Mouse (Mus musculus): ENCODE results near the gene Opn1sw. TPM values are rescaled to one million over a fixed set of nuclear protein-coding genes. Genes with fewer than 3 reads are reported as not detected.
A peak's percentile ranks its signal among the peaks of the same experiment; 100 is the strongest.

Opn1sw gene
- 0.27 and 0.40 TPM in 2 replicates for polyA plus RNA-seq (2015; fragmentation: Nextera tagmentation; extraction: Ambion mirVana)

DNA sequence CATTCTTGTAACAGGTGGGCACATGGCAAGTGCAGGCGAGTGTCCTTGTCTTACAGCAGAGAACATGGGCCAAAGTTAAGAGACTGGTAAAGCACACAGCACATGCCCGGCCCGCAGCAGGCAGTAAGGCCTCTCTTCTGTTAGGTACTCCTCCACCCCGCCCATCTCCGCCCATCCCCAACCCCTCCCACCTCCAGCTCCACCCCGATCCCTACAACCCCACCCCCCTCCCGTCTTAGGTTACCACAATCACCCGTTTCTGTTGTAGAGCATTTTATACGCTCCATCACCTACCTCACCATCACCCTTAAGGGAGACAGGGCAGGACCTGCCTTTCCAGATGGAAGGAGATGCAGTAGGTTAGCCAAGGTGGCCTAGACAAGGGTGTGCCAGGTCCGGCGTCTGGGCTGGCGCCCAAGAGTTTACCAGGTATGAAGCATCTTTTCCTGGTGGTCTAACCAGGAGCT lies at the start of gene Opn1sw:
Gene Opn1sw (minus strand): TSS at position 417 of the 467 bp plus-strand sequence.
- H3K36me3 ChIP-seq (ENCODE audit: control insufficient read depth, insufficient read depth, low read length): no peaks in the 10 kb centered on the region
- H3K4me2 ChIP-seq (ENCODE audit: low read depth, low read length): peak within 1 kb of the TSS; percentile 44
- peaks cover 17% of the 10 kb centered on the region for H3K4me1 ChIP-seq (ENCODE audit: control insufficient read depth, insufficient read depth, low read length)
- WGBS: 7% methylated on average over 12 of the region's 12 CpGs
- H3K4me3 ChIP-seq (ENCODE audit: low read length): peak within 1 kb of the TSS; percentile 29
- 0 out of 2 replicates have a peak within 1 kb of the TSS, but pooled peaks have one; percentile 12 for H3K9ac ChIP-seq (ENCODE audit: low read depth, low read length)
- no peaks in the 10 kb centered on the region for H3K27me3 ChIP-seq (replicated peaks; ENCODE audit: control insufficient read depth, insufficient read depth, low read length)
- peak; percentile 80 for ATAC-seq
- H3K9me3 ChIP-seq (ENCODE audit: control insufficient read depth, low read length): no peaks in the 10 kb centered on the region
- H3K27ac ChIP-seq (ENCODE audit: low read length): peak within 1 kb of the TSS; percentile 3; the same call in 1 of the 2 replicates

DNA sequence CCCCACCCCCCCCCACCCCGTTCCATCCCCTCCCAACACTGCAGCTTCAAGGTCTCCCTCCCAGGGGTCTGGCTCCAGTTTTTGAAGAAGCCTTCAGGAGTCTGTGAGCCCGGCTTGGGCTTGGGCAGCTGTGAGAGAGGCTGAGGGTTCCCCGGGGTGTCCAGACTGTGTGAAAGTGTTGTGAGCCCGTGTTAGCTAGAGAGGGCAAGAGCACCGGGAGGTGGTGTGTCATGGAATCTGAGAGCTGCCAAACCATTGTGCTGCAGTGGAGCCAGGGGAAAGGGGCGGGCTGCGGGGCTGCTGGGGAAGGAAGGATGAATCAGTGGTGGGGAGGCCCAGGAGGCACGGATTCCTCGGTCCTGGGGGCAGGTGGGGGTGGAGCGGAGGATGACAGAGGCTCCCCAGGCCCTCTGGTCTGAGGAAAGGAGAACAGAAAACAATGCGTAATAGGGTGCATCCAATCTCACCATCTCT lies 48.2 kb upstream of the Opn1sw start:
- ATAC-seq: no peak
- peaks cover 13% of the 10 kb centered on the region for H3K4me1 ChIP-seq (ENCODE audit: control insufficient read depth, insufficient read depth, low read length)
- no peaks in the 10 kb centered on the region for H3K9me3 ChIP-seq (ENCODE audit: control insufficient read depth, low read length)
- peak overlapping the region; percentile 85 for H3K4me2 ChIP-seq (ENCODE audit: low read depth, low read length)
- peaks cover 14% of the 10 kb centered on the region for H3K27me3 ChIP-seq (replicated peaks; ENCODE audit: control insufficient read depth, insufficient read depth, low read length)
- H3K27ac ChIP-seq (ENCODE audit: low read length): peak overlapping the region; percentile 86
- peak overlapping the region; percentile 76 for H3K9ac ChIP-seq (ENCODE audit: low read depth, low read length)
- 11% methylated on average over 11 of the region's 11 CpGs for WGBS
- H3K36me3 ChIP-seq (ENCODE audit: control insufficient read depth, insufficient read depth, low read length): no peaks in the 10 kb centered on the region
- H3K4me3 ChIP-seq (ENCODE audit: low read length): peak overlapping the region; percentile 65

DNA sequence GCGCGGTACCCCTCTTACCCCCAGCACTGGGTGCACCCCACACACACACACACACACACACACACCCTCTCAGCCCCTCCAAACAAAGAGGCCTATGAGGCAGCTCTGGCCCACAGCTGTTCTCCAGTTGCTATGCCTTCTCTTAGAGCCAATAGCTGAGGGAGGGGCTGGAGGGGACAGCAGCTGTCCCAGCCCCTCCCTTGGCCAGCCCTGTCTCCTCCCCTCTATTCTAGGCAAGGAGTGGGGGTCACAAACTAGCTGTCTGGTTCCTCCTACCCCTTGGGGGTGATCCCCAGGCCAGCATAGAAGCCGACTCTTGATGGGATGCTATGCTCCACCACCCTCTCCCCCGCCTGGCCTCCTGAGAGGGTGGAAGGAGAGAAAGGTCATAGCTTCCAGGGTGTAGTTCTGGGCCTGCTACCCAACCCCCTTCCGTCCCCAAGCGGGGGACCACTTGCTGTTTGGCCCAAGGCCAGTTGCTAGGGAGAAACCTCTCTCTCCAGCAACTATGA lies 47.7 kb upstream of the Opn1sw start:
- H3K27me3 ChIP-seq (replicated peaks; ENCODE audit: control insufficient read depth, insufficient read depth, low read length): peaks cover 14% of the 10 kb centered on the region
- WGBS: 14% methylated on average over 6 of the region's 6 CpGs
- peak; percentile 39; the same call in 1 of the 2 replicates for ATAC-seq
- no peaks in the 10 kb centered on the region for H3K9me3 ChIP-seq (ENCODE audit: control insufficient read depth, low read length)
- H3K27ac ChIP-seq (ENCODE audit: low read length): peak overlapping the region; percentile 86
- peak overlapping the region; percentile 76 for H3K9ac ChIP-seq (ENCODE audit: low read depth, low read length)
- H3K4me1 ChIP-seq (ENCODE audit: control insufficient read depth, insufficient read depth, low read length): peaks cover 13% of the 10 kb centered on the region
- peak overlapping the region; percentile 65 for H3K4me3 ChIP-seq (ENCODE audit: low read length)
- peak overlapping the region; percentile 85 for H3K4me2 ChIP-seq (ENCODE audit: low read depth, low read length)
- no peaks in the 10 kb centered on the region for H3K36me3 ChIP-seq (ENCODE audit: control insufficient read depth, insufficient read depth, low read length)

DNA sequence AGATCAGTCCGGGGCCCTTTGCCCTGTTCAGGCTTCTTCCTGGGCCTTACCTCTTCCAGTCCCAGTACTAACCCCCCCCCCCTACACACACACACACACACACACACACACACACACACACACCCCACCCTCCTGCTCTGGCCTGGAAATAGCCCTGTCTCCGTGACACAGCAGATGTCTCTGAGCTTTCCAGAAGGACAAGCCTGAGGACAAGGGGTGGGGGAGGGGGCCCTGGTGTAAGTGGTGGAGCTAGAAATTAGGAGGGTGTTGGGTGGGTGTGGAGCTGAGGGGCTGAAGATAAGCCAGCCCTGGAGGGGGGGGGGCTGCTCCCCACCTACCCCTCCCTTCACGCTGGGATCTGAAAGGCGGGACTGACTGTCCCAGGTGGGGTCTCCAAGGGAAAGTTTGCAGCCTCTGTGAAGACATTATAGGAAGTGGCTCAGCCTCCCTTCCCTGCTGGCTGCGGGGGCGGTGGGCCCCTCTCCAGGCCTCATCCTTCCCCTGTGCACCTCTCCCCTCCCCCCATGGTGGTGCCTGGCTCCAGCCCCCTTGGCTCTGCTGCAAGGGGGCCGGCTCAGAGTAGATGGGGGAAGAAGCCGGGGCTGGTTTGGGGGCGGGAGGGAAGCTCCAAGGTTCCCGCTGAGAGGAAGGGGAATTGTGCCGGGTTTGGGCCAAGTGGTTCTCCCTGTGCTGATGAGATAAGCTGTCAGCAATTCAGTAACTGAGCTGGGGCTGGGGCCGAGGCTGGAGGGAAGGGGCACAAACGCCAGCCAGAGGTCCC lies 46.8 kb upstream of the Opn1sw start:
- Histone ChIP-seq H3K4me3 (ENCODE audit: low read length) (peak overlapping the region; percentile 65), H3K4me2 (ENCODE audit: low read depth, low read length) (peak overlapping the region; percentile 85), H3K9me3 (ENCODE audit: control insufficient read depth, low read length) (no peaks in the 10 kb centered on the region), H3K27me3 (replicated peaks; ENCODE audit: control insufficient read depth, insufficient read depth, low read length) (peaks cover 14% of the 10 kb centered on the region), H3K9ac (ENCODE audit: low read depth, low read length) (peak overlapping the region; percentile 76), H3K36me3 (ENCODE audit: control insufficient read depth, insufficient read depth, low read length) (no peaks in the 10 kb centered on the region), H3K27ac (ENCODE audit: low read length) (peak overlapping the region; percentile 86), H3K4me1 (ENCODE audit: control insufficient read depth, insufficient read depth, low read length) (peaks cover 13% of the 10 kb centered on the region)
- WGBS: 8% methylated on average over 12 of the region's 13 CpGs
- peak; percentile 68 for ATAC-seq

DNA sequence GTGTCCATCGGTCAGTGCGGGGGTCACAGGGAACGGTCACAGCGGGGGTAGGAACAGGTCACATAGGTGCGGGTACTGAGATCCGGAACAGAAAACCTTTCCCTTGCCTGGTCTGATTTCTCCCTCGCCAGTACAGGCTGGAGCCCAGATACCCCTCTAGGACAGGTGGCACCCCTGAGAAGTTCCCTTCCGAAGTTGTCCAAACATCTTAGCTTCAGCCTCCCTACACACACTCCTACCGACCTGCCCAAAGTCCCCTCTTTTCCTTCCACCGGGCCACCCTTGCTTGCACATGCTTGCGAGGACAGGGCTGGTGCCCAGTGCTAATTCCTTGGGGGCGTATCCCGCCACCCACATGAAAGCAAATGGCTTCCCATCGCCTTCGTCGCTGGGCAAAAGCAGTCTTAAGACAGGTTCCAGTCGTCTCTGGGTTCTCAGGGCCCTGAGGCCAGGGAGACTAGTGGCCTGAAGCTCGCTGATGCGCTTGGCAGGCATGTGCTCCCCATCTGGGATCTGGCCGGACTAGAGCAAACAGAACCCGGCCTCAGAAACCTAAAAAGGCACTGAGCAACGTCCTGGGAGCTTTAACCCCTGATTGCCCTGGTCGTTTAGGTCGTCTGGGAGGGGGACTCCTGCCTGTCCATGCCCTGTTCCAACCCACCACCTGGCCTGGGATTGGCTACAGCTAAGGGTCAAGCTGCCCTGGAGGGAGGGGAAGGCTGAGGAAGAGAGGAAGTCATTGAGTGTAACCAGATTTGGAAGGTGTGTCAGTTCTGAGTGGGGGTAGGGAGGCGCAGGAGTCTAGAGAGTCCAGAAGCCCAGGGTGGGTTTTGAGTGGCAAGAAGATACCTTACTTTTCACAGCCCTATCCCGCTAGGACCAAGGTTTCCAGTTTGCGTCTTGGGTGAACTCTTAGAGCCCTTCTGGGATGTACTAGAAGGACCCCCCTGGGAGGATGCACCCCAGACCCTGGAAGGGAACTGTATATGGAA lies 45.8 kb upstream of the Opn1sw start:
- Histone ChIP-seq H3K36me3 (ENCODE audit: control insufficient read depth, insufficient read depth, low read length) (no peaks in the 10 kb centered on the region), H3K27me3 (replicated peaks; ENCODE audit: control insufficient read depth, insufficient read depth, low read length) (peaks cover 14% of the 10 kb centered on the region), H3K4me1 (ENCODE audit: control insufficient read depth, insufficient read depth, low read length) (peaks cover 13% of the 10 kb centered on the region), H3K27ac (ENCODE audit: low read length) (peak overlapping the region; percentile 86), H3K9me3 (ENCODE audit: control insufficient read depth, low read length) (no peaks in the 10 kb centered on the region), H3K4me3 (ENCODE audit: low read length) (peak overlapping the region; percentile 65), H3K9ac (ENCODE audit: low read depth, low read length) (peak overlapping the region; percentile 76), H3K4me2 (ENCODE audit: low read depth, low read length) (peak overlapping the region; percentile 85)
- peak; percentile 10; the same call in 1 of the 2 replicates for ATAC-seq
- WGBS: 5% methylated on average over 27 of the region's 27 CpGs

DNA sequence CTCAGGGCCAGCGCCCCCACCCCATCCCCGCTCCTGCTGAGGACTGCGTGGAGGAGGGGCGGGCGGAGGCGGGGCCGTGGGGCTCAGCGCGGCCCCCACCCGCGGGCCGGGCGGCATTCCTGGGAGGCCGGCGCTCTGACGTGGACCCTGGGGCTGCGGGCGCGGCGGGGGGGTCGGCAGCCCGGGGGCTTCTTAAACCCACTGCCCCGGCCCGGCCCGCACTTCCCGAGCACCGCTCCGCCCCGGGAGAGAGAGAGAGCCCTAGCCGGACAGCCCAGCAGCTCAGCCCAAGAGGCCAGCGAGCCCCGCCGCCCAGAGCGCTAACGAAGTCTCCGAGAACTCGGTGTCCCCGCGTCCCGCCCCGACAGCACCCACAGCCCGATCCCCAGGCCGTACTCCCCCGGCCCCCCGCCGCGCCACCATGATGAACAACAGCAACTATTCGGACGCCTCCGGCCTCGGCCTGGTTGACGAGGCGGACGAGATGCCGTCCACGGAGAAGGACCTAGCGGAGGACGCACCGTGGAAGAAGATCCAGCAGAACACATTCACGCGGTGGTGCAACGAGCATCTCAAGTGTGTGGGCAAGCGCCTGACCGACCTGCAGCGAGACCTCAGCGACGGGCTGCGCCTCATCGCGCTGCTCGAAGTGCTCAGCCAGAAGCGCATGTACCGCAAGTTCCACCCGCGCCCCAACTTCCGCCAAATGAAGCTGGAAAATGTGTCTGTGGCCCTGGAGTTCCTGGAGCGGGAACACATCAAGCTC lies 45.0 kb upstream of the Opn1sw start, which contains the start of gene Flnc:
Gene Flnc (plus strand): TSS at position 219 of the 766 bp plus-strand sequence.
- Histone ChIP-seq H3K27me3 (replicated peaks; ENCODE audit: control insufficient read depth, insufficient read depth, low read length) (peaks cover 14% of the 10 kb centered on the region), H3K36me3 (ENCODE audit: control insufficient read depth, insufficient read depth, low read length) (no peaks in the 10 kb centered on the region), H3K9me3 (ENCODE audit: control insufficient read depth, low read length) (no peaks in the 10 kb centered on the region), H3K9ac (ENCODE audit: low read depth, low read length) (peak within 1 kb of the TSS; percentile 76), H3K4me3 (ENCODE audit: low read length) (peak within 1 kb of the TSS; percentile 65), H3K27ac (ENCODE audit: low read length) (peak within 1 kb of the TSS; percentile 86), H3K4me2 (ENCODE audit: low read depth, low read length) (peak within 1 kb of the TSS; percentile 85), H3K4me1 (ENCODE audit: control insufficient read depth, insufficient read depth, low read length) (peaks cover 13% of the 10 kb centered on the region)
- peak; percentile 32 for ATAC-seq
- WGBS: under 1% methylated on average over 74 of the region's 77 CpGs

DNA sequence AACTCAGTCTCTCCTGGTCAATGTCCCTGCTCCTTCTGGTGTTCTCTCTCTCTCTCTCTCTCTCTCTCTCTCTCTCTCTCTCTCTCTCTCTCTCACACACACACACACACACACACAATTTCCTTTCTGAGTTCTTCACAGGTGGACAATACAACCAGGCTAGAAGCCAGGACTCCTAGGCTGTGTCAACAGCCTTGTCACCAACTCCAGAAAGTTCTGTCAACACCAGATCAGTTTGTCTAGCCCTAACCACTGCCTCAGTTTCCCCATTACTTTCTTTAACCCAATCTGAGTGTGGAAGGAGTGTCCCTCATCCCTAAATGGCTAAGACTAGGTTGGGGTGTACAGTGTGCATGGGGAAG lies 44.4 kb upstream of the Opn1sw start:
- Histone ChIP-seq H3K4me1 (ENCODE audit: control insufficient read depth, insufficient read depth, low read length) (peaks cover 13% of the 10 kb centered on the region), H3K9ac (ENCODE audit: low read depth, low read length) (peak overlapping the region; percentile 76), H3K36me3 (ENCODE audit: control insufficient read depth, insufficient read depth, low read length) (no peaks in the 10 kb centered on the region), H3K4me3 (ENCODE audit: low read length) (peak overlapping the region; percentile 65), H3K27me3 (replicated peaks; ENCODE audit: control insufficient read depth, insufficient read depth, low read length) (peaks cover 14% of the 10 kb centered on the region), H3K27ac (ENCODE audit: low read length) (no peak overlapping the region; the same call in 1 of the 2 replicates), H3K9me3 (ENCODE audit: control insufficient read depth, low read length) (no peaks in the 10 kb centered on the region), H3K4me2 (ENCODE audit: low read depth, low read length) (peak overlapping the region; percentile 85)
- no peak for ATAC-seq

DNA sequence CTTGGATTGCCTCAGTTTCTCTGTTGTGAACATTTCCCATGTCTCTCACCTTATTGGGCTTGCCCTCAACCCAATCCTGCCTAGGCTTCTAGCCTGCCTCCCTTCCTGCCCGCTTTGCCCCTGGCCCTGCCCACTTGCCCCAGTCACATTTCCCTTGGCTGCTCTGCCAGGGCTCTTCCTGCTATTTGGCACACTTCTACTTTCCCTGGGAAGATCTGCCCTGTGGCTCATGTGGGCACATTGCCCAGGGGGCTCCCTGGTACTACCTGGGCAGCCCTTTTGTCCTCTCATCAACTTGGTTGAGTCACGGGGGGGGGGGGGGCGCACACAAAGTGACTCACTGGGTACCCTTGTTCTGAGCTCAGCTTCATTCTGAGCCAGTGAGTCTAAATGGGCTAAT lies 43.9 kb upstream of the Opn1sw start:
- Histone ChIP-seq H3K4me1 (ENCODE audit: control insufficient read depth, insufficient read depth, low read length) (peaks cover 13% of the 10 kb centered on the region), H3K9me3 (ENCODE audit: control insufficient read depth, low read length) (no peaks in the 10 kb centered on the region), H3K4me2 (ENCODE audit: low read depth, low read length) (no peak overlapping the region), H3K36me3 (ENCODE audit: control insufficient read depth, insufficient read depth, low read length) (no peaks in the 10 kb centered on the region), H3K27me3 (replicated peaks; ENCODE audit: control insufficient read depth, insufficient read depth, low read length) (peaks cover 14% of the 10 kb centered on the region), H3K27ac (ENCODE audit: low read length) (no peak overlapping the region), H3K4me3 (ENCODE audit: low read length) (no peak overlapping the region), H3K9ac (ENCODE audit: low read depth, low read length) (no peak overlapping the region)
- ATAC-seq: no peak
- WGBS: 42% methylated on average over 3 of the region's 3 CpGs

Measured in intestine, embryonic 16.5 days (tissue).